Mouse (Mus musculus): ENCODE results near the gene Sox6.

DNA sequence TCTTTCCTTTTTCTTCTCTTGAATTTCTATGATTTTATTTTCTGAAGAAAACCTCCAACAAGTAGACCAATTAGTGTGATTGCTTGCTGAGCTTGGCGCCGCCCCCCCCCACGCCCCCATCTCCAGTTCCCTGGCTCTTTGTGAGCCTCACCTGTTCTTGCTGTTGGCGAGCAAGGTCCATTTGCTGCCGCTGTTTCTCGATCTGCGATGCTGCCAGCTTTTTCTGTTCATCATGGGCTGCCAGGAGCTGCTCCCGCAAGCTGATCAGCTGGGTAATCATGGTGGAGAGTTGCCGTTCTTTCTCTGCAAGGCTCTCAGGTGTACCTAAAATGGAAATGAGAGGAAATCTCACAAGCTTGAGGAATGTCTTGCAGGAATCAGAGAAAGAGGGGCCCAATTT lies 376.5 kb downstream of the Sox6 start:
- TF ChIP-seq CTCF (IDR thresholded peaks at IDR 0.05) (no peak), EP300 (IDR thresholded peaks at IDR 0.05; ENCODE audit: insufficient read depth, low read depth, low read length) (no peak), POLR2A (IDR thresholded peaks at IDR 0.05; ENCODE audit: insufficient read depth, low read depth, low read length) (no peak)
